Mouse (Mus musculus) gastrocnemius, postnatal 4 days (tissue): Measurements from ENCODE around the gene Dyrk1b. TPM values are rescaled to one million over a fixed set of nuclear protein-coding genes. Genes with fewer than 3 reads are reported as not detected.

ENCODE experiments used
- total RNA-seq, 2 experiments: library from RNA; stranded (reverse); gene quantifications; 2 replicates each; pipeline ENCODE4 v1.2.3; 2021

Dyrk1b gene
- total RNA-seq, 2 experiments from 2014 or later: 118 to 131 TPM

Other genes starting within 250 kb of the Dyrk1b start
- 1 to 10 TPM; 7.8 to 8.8 TPM for gene Zfp780b, start 200.3 kb upstream of the Dyrk1b start, total RNA-seq
- 1 to 10 TPM; 1.2 to 1.4 TPM for gene Zfp850, start 165.4 kb upstream of the Dyrk1b start, total RNA-seq
- gene Psmc4, start 129.4 kb upstream of the Dyrk1b start, total RNA-seq: 100 to 1,000 TPM; 129 to 150 TPM
- gene Fcgbp, start 108.2 kb upstream of the Dyrk1b start, total RNA-seq: under 1 TPM in 1 of 2 experiments, not detected in 1; 0.05 TPM
- gene 9530053A07Rik, start 50.0 kb upstream of the Dyrk1b start, total RNA-seq: not detected
- gene Fbl, start 9.8 kb upstream of the Dyrk1b start, total RNA-seq: 10 to 100 TPM; 61.2 to 64.8 TPM
- gene Eid2, start 88.4 kb downstream of the Dyrk1b start, total RNA-seq: 10 to 100 TPM; 23.0 to 26.4 TPM
- 10 to 100 TPM; 10.7 to 12.0 TPM for gene Eid2b, start 98.3 kb downstream of the Dyrk1b start, total RNA-seq
- gene Selenov, start 111.7 kb downstream of the Dyrk1b start, total RNA-seq: not detected
- not detected for gene Dll3, start 122.8 kb downstream of the Dyrk1b start, total RNA-seq
- 10 to 100 TPM; 48.9 to 50.0 TPM for gene Timm50, start 132.6 kb downstream of the Dyrk1b start, total RNA-seq
- 10 to 100 TPM; 76.6 to 78.9 TPM for gene Supt5, start 159.3 kb downstream of the Dyrk1b start, total RNA-seq
- 1,000 to 10,000 TPM; 1,034 to 1,195 TPM for gene Rps16, start 171.2 kb downstream of the Dyrk1b start, total RNA-seq
- gene Plekhg2, start 193.1 kb downstream of the Dyrk1b start, total RNA-seq: 10 to 100 TPM; 41.9 to 42.8 TPM
- gene Zfp36, start 200.8 kb downstream of the Dyrk1b start, total RNA-seq: 1 to 10 TPM; 8.5 to 9.9 TPM
- gene Med29, start 213.2 kb downstream of the Dyrk1b start, total RNA-seq: 10 to 100 TPM; 23.7 to 25.1 TPM
- 10 to 100 TPM; 41.2 to 55.6 TPM for gene Paf1, start 213.5 kb downstream of the Dyrk1b start, total RNA-seq